Mouse (Mus musculus): ENCODE measurements at regions not wholly inside any gene's neighbourhood (a gene's known extent, or its start where the extent isn't known, plus 50 kb on each side); places are given as distances from the start of the nearest gene placed in this dataset.

- intact Hi-C loops (cut with DNase I): loop anchor here (2.0 kb wide), 1 partner anchor 17 kb away; no protein-coding TSS in a partner anchor
- no peaks in the 10 kb centered on the region for H3K36me3 ChIP-seq (ENCODE audit: control insufficient read depth, insufficient read depth, low read length)
- TF ChIP-seq POLR2A (IDR thresholded peaks at IDR 0.05; ENCODE audit: insufficient read depth, low read depth, low read length): no peak
- no peak overlapping the region for H3K9ac ChIP-seq (ENCODE audit: low read depth, low read length)
- no peaks in the 10 kb centered on the region for H3K4me1 ChIP-seq (ENCODE audit: control insufficient read depth, insufficient read depth, low read length)
- H3K27me3 ChIP-seq (ENCODE audit: control insufficient read depth, insufficient read depth, low read length): no peaks in the 10 kb centered on the region
- H3K4me3 ChIP-seq: no peak overlapping the region
- no peaks in the 10 kb centered on the region for H3K79me2 ChIP-seq (replicated peaks; ENCODE audit: control insufficient read depth, insufficient read depth, low read length)
- DNase-seq: no peak
- 66% methylated on average over 6 of the region's 6 CpGs for WGBS
- H3K27ac ChIP-seq: no peak overlapping the region
These were observed 56.1 kb upstream of the 1600014C23Rik start for GRCm38 (mm10) chr17:45789777-45790176.

- H3K9ac ChIP-seq (ENCODE audit: low read depth, low read length): no peak overlapping the region
- no peaks in the 10 kb centered on the region for H3K79me2 ChIP-seq (replicated peaks; ENCODE audit: control insufficient read depth, insufficient read depth, low read length)
- no peaks in the 10 kb centered on the region for H3K4me1 ChIP-seq (ENCODE audit: control insufficient read depth, insufficient read depth, low read length)
- no peak overlapping the region for H3K4me3 ChIP-seq
- DNase-seq: no peak
- 76% methylated on average over 10 of the region's 10 CpGs for WGBS
- intact Hi-C loops (cut with DNase I): no loop called here
- TF ChIP-seq POLR2A (IDR thresholded peaks at IDR 0.05; ENCODE audit: insufficient read depth, low read depth, low read length) (no peak), EP300 (IDR thresholded peaks at IDR 0.05; ENCODE audit: insufficient read depth, low read depth, low read length) (no peak), CTCF (IDR thresholded peaks at IDR 0.05) (no peak)
- no peak overlapping the region for H3K27ac ChIP-seq
- H3K36me3 ChIP-seq (ENCODE audit: control insufficient read depth, insufficient read depth, low read length): no peaks in the 10 kb centered on the region
- no peaks in the 10 kb centered on the region for H3K27me3 ChIP-seq (ENCODE audit: control insufficient read depth, insufficient read depth, low read length)
These were observed 51.3 kb upstream of the 1600014C23Rik start for GRCm38 (mm10) chr17:45784905-45785304.

- Histone ChIP-seq H3K27ac (no peak overlapping the region), H3K9ac (ENCODE audit: low read depth, low read length) (no peak overlapping the region), H3K4me1 (ENCODE audit: control insufficient read depth, insufficient read depth, low read length) (no peaks in the 10 kb centered on the region), H3K4me3 (no peak overlapping the region), H3K36me3 (ENCODE audit: control insufficient read depth, insufficient read depth, low read length) (no peaks in the 10 kb centered on the region), H3K79me2 (replicated peaks; ENCODE audit: control insufficient read depth, insufficient read depth, low read length) (no peaks in the 10 kb centered on the region), H3K27me3 (ENCODE audit: control insufficient read depth, insufficient read depth, low read length) (no peaks in the 10 kb centered on the region)
- TF ChIP-seq EP300 (IDR thresholded peaks at IDR 0.05; ENCODE audit: insufficient read depth, low read depth, low read length) (no peak), POLR2A (IDR thresholded peaks at IDR 0.05; ENCODE audit: insufficient read depth, low read depth, low read length) (no peak)
- DNase-seq: no peak
- WGBS: 88% methylated on average over 5 of the region's 5 CpGs
- intact Hi-C loops (cut with DNase I): no loop called here
These were observed 50.9 kb upstream of the 1600014C23Rik start for GRCm38 (mm10) chr17:45784496-45784895.
